Mouse (Mus musculus): ENCODE data around the gene Slc11a1. TPM values are rescaled to one million over a fixed set of nuclear protein-coding genes. Genes with fewer than 3 reads are reported as not detected.
A peak's percentile ranks its signal among the peaks of the same experiment; 100 is the strongest.

Gene Slc11a1
- polyA plus RNA-seq, 1 experiment from 2014 or later = 1.7 TPM

- Histone ChIP-seq H3K4me3 (replicated peaks) (no peak overlapping the region), H3K27me3 (peaks cover 2% of the 10 kb centered on the region; the same call in 1 of the 2 replicates), H3K9me3 (no peaks in the 10 kb centered on the region), H3K4me1 (0 out of 2 replicates have a peak, but pooled peaks cover 2% of the 10 kb centered on the region), H3K36me3 (replicated peaks) (no peaks in the 10 kb centered on the region), H3K9ac (no peak overlapping the region), H3K27ac (no peak overlapping the region), H3K4me2 (no peak overlapping the region)
- ATAC-seq (ENCODE audit: low FRiP score) = no peak
- WGBS = 90% methylated on average over 13 of the region's 13 CpGs
These were observed 8.4 kb downstream of the Slc11a1 start for GRCm38 (mm10) chr1:74383385-74383784.

GRCm38 (mm10) chr1:74384525-74384924 lies 9.5 kb downstream of the Slc11a1 start:
- Histone ChIP-seq H3K9me3 (no peaks in the 10 kb centered on the region), H3K4me3 (replicated peaks) (no peak overlapping the region), H3K27me3 (peaks cover 13% of the 10 kb centered on the region), H3K4me1 (0 out of 2 replicates have a peak, but pooled peaks cover 2% of the 10 kb centered on the region), H3K36me3 (replicated peaks) (no peaks in the 10 kb centered on the region), H3K9ac (no peak overlapping the region), H3K4me2 (no peak overlapping the region), H3K27ac (no peak overlapping the region)
- 88% methylated on average over 8 of the region's 8 CpGs for WGBS
- no peak for ATAC-seq (ENCODE audit: low FRiP score)

- ATAC-seq (ENCODE audit: low FRiP score) = no peak
- H3K36me3 ChIP-seq (replicated peaks) = no peaks in the 10 kb centered on the region
- 91% methylated on average over 10 of the region's 10 CpGs for WGBS
These were observed 10.1 kb downstream of the Slc11a1 start for GRCm38 (mm10) chr1:74385064-74385463.

GRCm38 (mm10) chr1:74385531-74385930 lies 10.5 kb downstream of the Slc11a1 start:
- no peaks in the 10 kb centered on the region for H3K9me3 ChIP-seq
- H3K27me3 ChIP-seq = peaks cover 23% of the 10 kb centered on the region
- H3K4me3 ChIP-seq (replicated peaks) = no peak overlapping the region
- 89% methylated on average over 8 of the region's 8 CpGs for WGBS
- no peak overlapping the region for H3K9ac ChIP-seq
- no peak overlapping the region for H3K4me2 ChIP-seq
- no peak overlapping the region for H3K27ac ChIP-seq
- no peak for ATAC-seq (ENCODE audit: low FRiP score)
- no peaks in the 10 kb centered on the region for H3K36me3 ChIP-seq (replicated peaks)
- H3K4me1 ChIP-seq = peaks cover 12% of the 10 kb centered on the region

More at GRCm38 (mm10) chr1:74385064-74385463, 10.1 kb downstream of the Slc11a1 start:
- no peaks in the 10 kb centered on the region for H3K9me3 ChIP-seq
- H3K4me2 ChIP-seq = no peak overlapping the region
- no peak overlapping the region for H3K9ac ChIP-seq
- peaks cover 7% of the 10 kb centered on the region for H3K4me1 ChIP-seq
- H3K27ac ChIP-seq = no peak overlapping the region
- peaks cover 18% of the 10 kb centered on the region for H3K27me3 ChIP-seq
- H3K4me3 ChIP-seq (replicated peaks) = no peak overlapping the region

- WGBS = 60% methylated on average over 7 of the region's 10 CpGs
- Histone ChIP-seq H3K9ac (peak overlapping the region; percentile 65), H3K27ac (peak overlapping the region; percentile 94)
These were observed 11.3 kb downstream of the Slc11a1 start for GRCm38 (mm10) chr1:74386363-74386713.

GRCm38 (mm10) chr1:74386714-74387385 lies 11.9 kb downstream of the Slc11a1 start:
- peaks cover 18% of the 10 kb centered on the region for H3K4me1 ChIP-seq
- peak overlapping the region; percentile 60 for H3K4me3 ChIP-seq (replicated peaks)
- no peaks in the 10 kb centered on the region for H3K9me3 ChIP-seq
- under 1% methylated on average over 26 of the region's 26 CpGs for WGBS
- peaks cover 27% of the 10 kb centered on the region for H3K27me3 ChIP-seq
- H3K4me2 ChIP-seq = peak overlapping the region; percentile 62
- peak overlapping the region; percentile 65 for H3K9ac ChIP-seq
- peak overlapping the region; percentile 94 for H3K27ac ChIP-seq
- no peaks in the 10 kb centered on the region for H3K36me3 ChIP-seq (replicated peaks)
- ATAC-seq (ENCODE audit: low FRiP score) = peak; percentile 88

More at GRCm38 (mm10) chr1:74386363-74386713, 11.3 kb downstream of the Slc11a1 start:
- Histone ChIP-seq H3K27me3 (peaks cover 27% of the 10 kb centered on the region), H3K4me1 (peaks cover 18% of the 10 kb centered on the region), H3K4me2 (peak overlapping the region; percentile 62), H3K9me3 (no peaks in the 10 kb centered on the region), H3K4me3 (replicated peaks) (peak overlapping the region; percentile 60), H3K36me3 (replicated peaks) (no peaks in the 10 kb centered on the region)
- no peak for ATAC-seq (ENCODE audit: low FRiP score)

- Histone ChIP-seq H3K4me2 (peak overlapping the region; percentile 62), H3K4me3 (replicated peaks) (peak overlapping the region; percentile 60), H3K36me3 (replicated peaks) (no peaks in the 10 kb centered on the region), H3K9ac (no peak overlapping the region), H3K4me1 (peaks cover 23% of the 10 kb centered on the region), H3K27me3 (peaks cover 27% of the 10 kb centered on the region), H3K27ac (peak overlapping the region; percentile 94), H3K9me3 (no peaks in the 10 kb centered on the region)
- 59% methylated on average over 15 of the region's 15 CpGs for WGBS
- no peak for ATAC-seq (ENCODE audit: low FRiP score)
These were observed 12.5 kb downstream of the Slc11a1 start for GRCm38 (mm10) chr1:74387386-74387988.

GRCm38 (mm10) chr1:74388398-74388920 lies 13.5 kb downstream of the Slc11a1 start:
- H3K4me2 ChIP-seq = no peak overlapping the region
- WGBS = 77% methylated on average over 7 of the region's 7 CpGs
- H3K4me3 ChIP-seq (replicated peaks) = no peak overlapping the region
- no peak overlapping the region for H3K9ac ChIP-seq
- H3K27ac ChIP-seq = no peak overlapping the region
- H3K4me1 ChIP-seq = peaks cover 33% of the 10 kb centered on the region
- H3K27me3 ChIP-seq = peaks cover 27% of the 10 kb centered on the region
- H3K9me3 ChIP-seq = no peaks in the 10 kb centered on the region
- H3K36me3 ChIP-seq (replicated peaks) = 0 out of 2 replicates have a peak, but pooled peaks cover under 1% of the 10 kb centered on the region
- no peak for ATAC-seq (ENCODE audit: low FRiP score)

- no peak for ATAC-seq (ENCODE audit: low FRiP score)
- peak overlapping the region; percentile 43 for H3K4me2 ChIP-seq
- peaks cover 27% of the 10 kb centered on the region for H3K27me3 ChIP-seq
- peak overlapping the region; percentile 14 for H3K4me3 ChIP-seq (replicated peaks)
- 6% methylated on average over 29 of the region's 29 CpGs for whole genome bisulfite sequencing
- peaks cover 14% of the 10 kb centered on the region for H3K36me3 ChIP-seq (replicated peaks)
- H3K9ac ChIP-seq = peak overlapping the region; percentile 40
- H3K27ac ChIP-seq = no peak overlapping the region
- no peaks in the 10 kb centered on the region for H3K9me3 ChIP-seq
- peaks cover 34% of the 10 kb centered on the region for H3K4me1 ChIP-seq
These were observed 14.9 kb downstream of the Slc11a1 start for GRCm38 (mm10) chr1:74389831-74390286.

GRCm38 (mm10) chr1:74390287-74390906 lies 15.4 kb downstream of the Slc11a1 start:
- H3K4me2 ChIP-seq = peak overlapping the region; percentile 43
- ATAC-seq (ENCODE audit: low FRiP score) = no peak
- peak overlapping the region; percentile 40 for H3K9ac ChIP-seq
- peak overlapping the region; percentile 14 for H3K4me3 ChIP-seq (replicated peaks)
- no peaks in the 10 kb centered on the region for H3K9me3 ChIP-seq
- H3K27me3 ChIP-seq = peaks cover 27% of the 10 kb centered on the region
- peaks cover 20% of the 10 kb centered on the region for H3K36me3 ChIP-seq (replicated peaks)
- WGBS = 6% methylated on average over 21 of the region's 21 CpGs
- peaks cover 34% of the 10 kb centered on the region for H3K4me1 ChIP-seq
- no peak overlapping the region for H3K27ac ChIP-seq

- Histone ChIP-seq H3K4me1 (peaks cover 34% of the 10 kb centered on the region), H3K27ac (peak within 1 kb of the TSS; percentile 88), H3K9me3 (no peaks in the 10 kb centered on the region), H3K9ac (peak within 1 kb of the TSS; percentile 88), H3K36me3 (replicated peaks) (peaks cover 20% of the 10 kb centered on the region), H3K4me2 (peak within 1 kb of the TSS; percentile 97), H3K27me3 (peaks cover 27% of the 10 kb centered on the region), H3K4me3 (replicated peaks) (peak within 1 kb of the TSS; percentile 85)
- WGBS = 2% methylated on average over 51 of the region's 51 CpGs
- peak; percentile 80 for ATAC-seq (ENCODE audit: low FRiP score)
These were observed 16.1 kb downstream of the Slc11a1 start, which contains the start of gene Ctdsp1 for GRCm38 (mm10) chr1:74390924-74391748. Gene Ctdsp1, plus strand, starts transcription at chr1:74391509.

Measured in forebrain, embryonic 12.5 days (tissue).